Comparison of ENCODE assay signal across 8 mouse cellular contexts in genomic region chr16:34114665-34115064, GRCm38 (mm10).
DNase-seq lines count a peak whose midpoint lies in the region; ATAC-seq and TF ChIP-seq lines count a peak whose summit lies in the region.

No protein-coding gene starts in this region.

- TF ChIP-seq CTCF in testis, adult 2 months (IDR thresholded peaks at IDR 0.05; ENCODE audit: control insufficient read depth, insufficient read depth, insufficient replicate concordance, low read depth, low read length) = peak; percentile 77; the same call in 1 of the 2 replicates
- TF ChIP-seq CTCF in left cerebral cortex, adult 2 months (IDR thresholded peaks at IDR 0.05) = peak; percentile 84

- ATAC-seq in forebrain, embryonic 13.5 days = peak; percentile 87
- ATAC-seq in hindbrain, embryonic 15.5 days (ENCODE audit: low FRiP score, low read depth) = peak; percentile 66

- no peak overlapping the region for H3K4me3 ChIP-seq in testis, adult 2 months (ENCODE audit: control insufficient read depth, low read depth, low read length)
- no peak overlapping the region for H3K4me3 ChIP-seq in forebrain, embryonic 13.5 days
- no peak overlapping the region for H3K4me3 ChIP-seq in hindbrain, embryonic 15.5 days
- no peak overlapping the region for H3K4me3 ChIP-seq in left cerebral cortex, adult 2 months

- H3K36me3 ChIP-seq in testis, adult 2 months (ENCODE audit: control insufficient read depth, insufficient read depth, low read length) = no peaks in the 10 kb centered on the region
- H3K36me3 ChIP-seq in forebrain, embryonic 13.5 days (ENCODE audit: poor library complexity, severe bottlenecking) = peaks cover 11% of the 10 kb centered on the region; the same call in 1 of the 2 replicates
- H3K36me3 ChIP-seq in hindbrain, embryonic 15.5 days = 0 out of 2 replicates have a peak, but pooled peaks cover 3% of the 10 kb centered on the region

- H3K27ac ChIP-seq in testis, adult 2 months (ENCODE audit: control insufficient read depth, insufficient read depth, low read depth, low read length) = no peak overlapping the region
- no peak overlapping the region for H3K27ac ChIP-seq in forebrain, embryonic 13.5 days
- H3K27ac ChIP-seq in hindbrain, embryonic 15.5 days (replicated peaks) = no peak overlapping the region
- H3K27ac ChIP-seq in left cerebral cortex, adult 2 months = no peak overlapping the region

- no peaks in the 10 kb centered on the region for H3K27me3 ChIP-seq in testis, adult 2 months (ENCODE audit: control insufficient read depth, insufficient read depth, low read length)
- H3K27me3 ChIP-seq in forebrain, embryonic 13.5 days = no peaks in the 10 kb centered on the region
- no peaks in the 10 kb centered on the region for H3K27me3 ChIP-seq in hindbrain, embryonic 15.5 days

- no peak for DNase-seq in testis, postnatal 14 days (ENCODE audit: low spot score)
- DNase-seq in c-Kit-positive CD71-positive TER-119-positive erythroid progenitor cells, embryonic 14.5 days (ENCODE audit: low spot score) = peak; percentile 61
- DNase-seq in left cerebral cortex, adult 2 months (ENCODE audit: extremely low spot score in 1 of 2, low spot score in 2 of 2) = peak; percentile 59 to 68
- peak; percentile 76 for DNase-seq in mesoderm, embryonic 11.5 days (ENCODE audit: low read depth, low spot score)
- peak; percentile 50 for DNase-seq in skeletal muscle tissue, adult 2 months (ENCODE audit: low read depth, low spot score)

- H3K4me1 ChIP-seq in testis, adult 2 months (ENCODE audit: control insufficient read depth, insufficient read depth, low read length) = no peaks in the 10 kb centered on the region
- peaks cover 4% of the 10 kb centered on the region; the same call in 1 of the 2 replicates for H3K4me1 ChIP-seq in forebrain, embryonic 13.5 days
- H3K4me1 ChIP-seq in hindbrain, embryonic 15.5 days (replicated peaks) = no peaks in the 10 kb centered on the region

- no peak overlapping the region for H3K9ac ChIP-seq in forebrain, embryonic 13.5 days
- H3K9ac ChIP-seq in hindbrain, embryonic 15.5 days = no peak overlapping the region

- WGBS in forebrain, embryonic 13.5 days = 2% methylated on average over 3 of the region's 3 CpGs
- 1% methylated on average over 3 of the region's 3 CpGs for WGBS in hindbrain, embryonic 15.5 days

- intact Hi-C loops in left cerebral cortex, adult 2 months (cut with DNase I) = loop anchor here (1.0 to 5.0 kb wide), 3 partner anchors 72 to 294 kb away; no protein-coding TSS in a partner anchor

- no peaks in the 10 kb centered on the region for H3K9me3 ChIP-seq in forebrain, embryonic 13.5 days (replicated peaks)
- H3K9me3 ChIP-seq in hindbrain, embryonic 15.5 days = no peaks in the 10 kb centered on the region

- TF ChIP-seq POLR2A in testis, adult 2 months (IDR thresholded peaks at IDR 0.05; ENCODE audit: control insufficient read depth, low read depth, low read length) = no peak

- H3K4me2 ChIP-seq in forebrain, embryonic 13.5 days = no peak overlapping the region
- H3K4me2 ChIP-seq in hindbrain, embryonic 15.5 days = no peak overlapping the region
